Mouse (Mus musculus) ES-CJ7 (cell line): ENCODE measurements at regions not wholly inside any gene's neighbourhood (a gene's known extent, or its start where the extent isn't known, plus 50 kb on each side); places are given as distances from the start of the nearest gene placed in this dataset.

Experiments used
- DNase-seq: peaks from one replicate; pipeline ENCODE4 v3.0.0; 2011; ENCODE audit warnings: low read depth, low spot score

- no peak for DNase-seq
Observed at GRCm38 (mm10) chr11:28273299-28273698, 66.4 kb downstream of the Gm6685 start.

DNA sequence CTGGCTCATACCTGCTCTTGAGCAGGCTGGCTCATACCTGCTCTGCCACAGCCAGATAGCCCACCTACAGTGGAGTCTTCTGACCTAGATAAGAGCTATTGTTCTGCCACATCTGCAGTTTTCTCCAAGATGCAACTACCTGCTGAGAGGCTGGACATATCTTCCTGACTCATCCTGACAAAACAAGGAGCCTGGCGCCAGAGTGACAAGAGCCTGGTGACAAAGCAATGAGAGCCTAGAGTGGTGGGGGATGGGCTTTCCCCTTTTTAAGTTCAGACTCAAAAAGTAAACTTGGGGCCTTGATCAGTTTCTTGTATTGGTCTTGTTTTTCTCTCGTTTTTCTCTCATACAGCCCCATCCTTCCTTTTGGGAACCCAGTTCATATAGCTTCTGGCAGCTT, 67.1 kb downstream of the Gm6685 start:
- DNase-seq, result peak; percentile 17
